Mouse (Mus musculus) cerebellum, postnatal 36 days (tissue): ENCODE measurements around the gene Fer.

Experiments used
- DNase-seq, 2 experiments: peaks; one replicate each; pipeline ENCODE4 v3.0.0; 2021 to 2022; ENCODE audit warnings: mixed read lengths in 2 of 2

Gene Fer

DNA sequence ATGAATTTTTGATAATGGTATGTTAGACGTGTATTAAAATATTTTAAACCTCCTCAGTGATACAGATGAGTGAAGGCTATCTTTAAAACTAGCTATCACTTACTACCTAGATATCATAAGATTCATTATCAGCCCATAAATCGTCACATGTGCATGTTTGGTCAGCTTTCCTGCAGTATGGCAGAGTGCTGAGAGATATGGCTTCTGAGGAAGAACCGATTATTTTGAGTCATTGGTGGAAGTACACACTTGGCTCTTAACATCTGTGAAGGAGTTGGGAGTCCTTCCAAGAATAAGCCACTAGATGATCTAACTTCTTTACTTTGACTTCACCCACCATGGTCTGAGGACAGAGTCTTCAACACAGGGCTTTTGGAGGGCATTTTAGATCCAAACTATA, 117.3 kb downstream of the Fer start:
- no peak for DNase-seq

DNA sequence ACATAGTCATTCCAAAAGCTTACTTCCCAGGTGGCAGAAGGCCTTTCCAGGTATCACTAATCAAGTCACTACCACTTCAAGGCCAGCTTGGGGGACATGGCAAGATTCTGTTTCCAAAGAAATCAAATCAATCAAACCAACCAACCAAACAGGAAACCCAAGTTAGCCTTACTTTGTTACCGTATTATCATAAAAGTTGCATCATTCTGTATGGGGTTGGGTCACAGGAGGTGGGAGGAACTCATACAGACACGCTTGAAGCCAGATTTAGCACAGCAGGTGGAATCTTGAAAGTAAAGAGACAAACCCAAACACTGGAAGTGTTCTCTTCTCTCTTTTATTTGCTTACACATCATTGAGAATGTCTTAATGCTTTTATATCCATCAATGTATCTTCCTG, 125.8 kb downstream of the Fer start:
- DNase-seq, result no peak

DNA sequence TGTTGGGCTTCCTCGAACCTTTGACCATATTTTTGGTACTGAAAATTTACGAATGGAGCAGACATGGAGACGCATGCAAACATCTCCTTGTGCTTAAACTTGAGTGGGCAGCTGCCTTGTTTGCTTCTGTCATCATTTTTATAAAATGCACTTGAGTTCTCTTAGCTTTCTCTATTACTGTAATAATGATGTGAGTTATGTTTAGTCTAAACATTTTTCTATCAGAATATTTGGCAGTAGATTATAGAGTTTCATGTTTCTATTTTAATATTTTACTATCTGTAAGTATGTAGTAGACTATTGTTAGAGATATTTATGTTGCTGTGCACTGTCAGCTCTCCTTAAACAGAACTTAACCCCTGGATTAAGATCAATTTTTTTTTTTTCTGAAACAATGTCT, 128.3 kb downstream of the Fer start:
- DNase-seq, result no peak

DNA sequence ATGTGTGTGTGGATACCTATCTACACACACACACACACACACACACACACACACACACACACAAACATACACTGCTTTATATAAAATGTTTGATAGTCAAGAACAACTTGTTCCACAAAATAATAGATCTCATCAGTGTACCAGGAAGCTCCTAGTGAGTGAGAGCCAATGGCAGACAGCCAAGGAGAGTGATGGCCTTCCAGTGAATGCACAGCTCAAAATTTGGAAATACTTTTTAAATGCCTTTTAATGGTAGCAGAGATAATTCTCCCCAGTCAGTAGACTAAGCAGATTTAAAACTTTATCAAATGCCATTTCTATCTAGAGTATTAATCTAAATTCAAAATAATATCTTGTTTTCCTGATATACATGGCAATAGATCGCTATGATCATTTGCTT, 133.1 kb downstream of the Fer start:
- peak; percentile 44 to 68 for DNase-seq

DNA sequence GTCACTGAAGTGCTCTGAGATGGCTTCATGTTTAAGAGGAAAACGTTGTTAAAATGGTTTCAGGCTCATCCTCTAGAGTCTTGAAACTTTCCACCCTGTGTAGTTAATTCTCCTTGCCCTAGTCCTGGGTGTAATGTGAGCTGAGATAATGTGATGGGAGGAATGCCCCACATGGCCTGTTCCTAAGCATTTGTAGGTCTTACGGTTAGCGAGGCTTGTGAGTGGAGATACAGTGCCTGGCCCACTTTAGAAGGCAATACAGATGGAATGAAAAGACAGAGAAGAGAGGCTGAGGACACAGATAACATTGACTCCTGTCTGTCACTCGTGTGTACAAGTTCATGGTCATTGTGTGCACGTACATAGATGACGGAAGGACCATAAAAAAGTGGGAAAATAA, 134.8 kb downstream of the Fer start:
- no peak for DNase-seq

DNA sequence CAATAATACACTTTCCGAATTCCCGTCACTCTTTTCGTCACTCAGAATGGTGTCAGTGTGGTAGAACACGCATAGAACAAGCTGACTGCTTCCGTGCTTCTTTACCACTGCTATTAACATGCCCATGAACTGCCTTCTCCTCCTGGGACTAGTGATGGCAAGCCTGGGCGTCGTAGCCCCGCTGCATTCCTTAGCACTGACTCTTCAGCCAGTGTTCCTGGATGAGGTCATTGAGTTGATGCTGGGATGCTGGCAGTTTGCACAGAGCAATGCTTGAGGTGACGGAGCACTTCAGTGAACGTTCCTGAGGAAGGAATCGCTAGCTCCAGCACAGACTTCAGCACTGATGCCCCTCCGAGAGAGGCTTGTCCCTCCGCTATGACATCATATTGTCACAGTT, 140.6 kb downstream of the Fer start:
- no peak for DNase-seq

DNA sequence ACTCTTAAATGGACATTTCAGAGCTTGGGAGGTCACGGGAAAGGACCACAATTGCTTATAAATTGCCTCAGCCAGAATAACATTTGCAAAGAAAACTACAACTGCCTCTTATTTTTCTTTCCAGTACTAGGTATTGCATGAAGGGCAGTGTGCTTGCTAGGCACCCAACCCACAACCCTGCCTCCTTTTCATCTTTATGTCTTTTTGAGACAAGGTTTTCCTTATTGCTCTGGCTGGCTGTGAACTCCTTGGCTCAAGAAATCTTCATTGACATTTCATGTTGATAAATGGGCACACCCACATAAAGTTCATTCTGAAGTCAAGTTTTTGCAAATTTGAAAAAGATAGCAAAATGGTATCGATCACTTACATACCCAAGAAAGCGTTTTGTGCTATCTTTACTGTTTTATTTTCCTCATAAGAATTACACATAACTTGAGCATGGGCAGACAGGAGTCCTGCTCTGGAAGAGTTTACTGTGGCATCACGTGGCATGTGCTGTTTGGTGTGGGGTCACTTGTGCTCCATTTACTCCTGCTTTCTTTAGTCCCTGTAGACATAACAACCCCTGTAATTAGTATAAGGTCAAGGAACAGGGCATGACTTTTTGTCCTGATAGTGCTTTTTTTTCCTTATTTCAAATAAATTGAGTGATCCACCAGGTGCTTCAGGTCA, 142.8 kb downstream of the Fer start:
- no peak for DNase-seq

DNA sequence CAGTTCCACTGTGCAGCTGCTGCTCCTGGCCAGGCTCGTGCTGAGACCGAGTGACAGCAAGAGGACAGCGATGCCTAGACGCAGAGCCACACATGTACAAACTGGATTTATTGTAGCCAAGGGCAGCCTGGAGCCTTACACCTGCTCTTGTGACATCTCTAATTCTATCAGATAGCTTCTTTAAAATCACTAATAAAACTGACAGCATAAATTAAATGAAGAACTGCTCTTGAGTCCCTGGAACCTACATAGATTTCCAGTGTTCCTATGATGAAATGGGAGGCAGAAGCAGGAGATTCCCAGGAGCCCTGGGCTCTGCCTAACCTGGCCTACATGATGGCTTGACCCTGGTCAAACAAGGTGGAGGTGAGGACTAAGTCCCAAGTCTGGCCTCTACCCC, 153.7 kb downstream of the Fer start:
- DNase-seq, result no peak

DNA sequence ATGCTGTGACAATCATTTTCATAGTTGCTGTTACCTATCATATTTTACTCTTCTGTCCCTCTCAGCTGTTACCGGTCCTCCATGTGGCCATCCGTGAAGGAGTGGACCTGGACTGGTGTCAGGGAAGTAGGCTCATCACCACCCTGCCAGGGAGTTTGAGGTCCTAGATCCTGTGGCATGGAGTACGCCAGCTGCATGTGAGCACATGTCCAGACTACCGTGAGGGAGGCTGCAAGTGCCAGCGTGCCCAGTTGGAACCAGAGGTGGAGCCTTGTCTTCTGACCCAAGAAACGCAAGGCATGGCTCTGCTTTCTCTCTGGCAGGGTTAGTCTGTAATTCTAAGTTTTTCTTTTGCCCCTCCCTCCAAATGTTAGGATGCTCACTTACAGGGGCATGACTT, 155.4 kb downstream of the Fer start:
- DNase-seq, result no peak

DNA sequence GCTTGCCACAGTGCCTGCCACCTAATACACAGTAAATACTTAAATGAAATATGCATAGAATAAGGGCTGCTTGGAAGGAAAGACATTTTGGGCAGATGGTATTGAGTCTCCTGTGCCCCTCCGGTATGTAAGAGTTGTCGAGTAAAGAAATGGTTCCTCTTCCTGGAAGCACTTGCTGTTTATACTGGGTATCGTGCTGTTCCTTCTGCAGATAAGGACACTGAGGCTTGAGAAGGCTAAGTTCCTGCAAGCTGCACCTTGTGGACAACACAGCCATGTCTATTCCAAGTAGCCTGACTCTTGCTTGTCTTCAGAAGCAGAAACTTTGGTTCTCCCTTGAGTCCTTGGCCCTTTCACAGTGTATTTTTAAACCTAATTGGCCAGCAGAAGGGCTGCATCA, 156.0 kb downstream of the Fer start:
- DNase-seq, result no peak

DNA sequence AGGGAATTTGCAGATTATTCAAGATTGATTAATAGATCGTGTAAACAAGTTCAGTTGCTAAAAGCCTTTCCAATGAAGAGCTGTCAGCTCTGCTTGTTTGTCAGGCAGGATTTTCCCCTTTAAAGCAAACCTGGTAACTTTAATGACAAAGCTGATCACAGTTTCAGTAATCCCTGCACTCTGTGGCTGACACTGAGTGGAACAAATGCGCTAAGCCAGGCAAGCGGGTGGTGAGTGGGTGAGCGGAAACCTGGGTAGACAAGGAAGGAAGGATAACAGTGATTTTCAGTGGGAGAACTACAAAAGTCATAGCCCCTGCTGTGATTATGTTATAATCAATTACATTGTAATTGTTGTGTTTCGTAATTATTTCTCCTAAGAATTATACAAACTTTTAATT, 156.8 kb downstream of the Fer start:
- DNase-seq, result no peak

DNA sequence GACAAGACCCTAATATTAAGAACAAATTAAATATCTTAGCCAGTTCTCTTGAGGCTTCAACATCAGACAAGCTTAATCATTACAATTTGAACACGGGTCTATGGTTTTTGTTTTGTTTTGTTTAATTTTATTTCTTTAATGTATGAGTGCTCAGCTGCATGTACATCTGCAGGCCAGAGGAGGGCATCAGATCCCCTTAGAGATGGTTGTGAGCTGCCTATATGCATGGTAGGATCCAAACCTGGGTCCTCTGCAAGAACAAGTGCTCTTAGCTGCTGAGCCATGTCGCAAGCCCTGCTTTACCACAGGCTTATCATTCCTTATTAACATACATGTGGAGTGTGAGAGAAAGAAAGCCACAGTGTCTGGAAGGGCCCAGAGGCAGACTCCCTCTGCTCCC, 163.6 kb downstream of the Fer start:
- DNase-seq, result no peak

DNA sequence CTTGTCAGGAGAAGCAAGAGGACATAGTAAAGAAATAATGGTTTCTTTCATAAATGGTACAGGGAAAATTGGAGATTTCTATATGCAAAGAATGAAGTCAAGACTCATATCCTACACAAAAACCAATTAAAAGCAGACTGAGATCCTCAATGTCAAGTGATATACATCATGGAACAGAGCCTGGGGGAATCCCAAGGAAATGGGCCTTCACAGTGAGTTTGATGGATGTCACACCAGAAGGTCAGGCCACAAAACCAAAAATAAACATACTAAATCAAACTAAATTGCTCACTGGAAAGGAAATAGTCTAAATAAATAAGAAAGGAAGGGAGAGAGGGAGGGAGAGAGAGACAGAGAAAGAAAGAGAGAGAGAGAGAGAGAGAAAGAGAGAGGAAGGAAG, 178.9 kb downstream of the Fer start:
- DNase-seq, result no peak

DNA sequence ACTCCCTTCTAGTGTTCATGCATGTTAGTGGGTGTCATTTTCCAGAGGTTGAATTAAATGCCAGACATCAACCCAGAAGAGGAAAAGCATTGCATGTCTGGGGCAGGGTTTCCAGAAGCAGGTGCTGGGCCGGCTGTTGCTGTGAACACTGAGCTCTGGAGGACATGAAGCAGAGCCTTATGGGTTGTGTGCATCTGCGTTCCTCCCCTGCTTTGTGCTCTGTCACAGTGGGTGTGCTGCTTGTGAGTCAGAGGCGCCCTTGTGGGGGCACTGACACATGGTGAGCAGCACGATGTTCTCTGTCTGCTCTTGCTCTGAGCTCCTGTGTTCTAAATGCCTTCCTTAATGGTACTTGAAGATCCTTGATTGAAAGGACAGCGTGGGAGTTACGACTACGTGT, 182.5 kb downstream of the Fer start:
- DNase-seq, result no peak

DNA sequence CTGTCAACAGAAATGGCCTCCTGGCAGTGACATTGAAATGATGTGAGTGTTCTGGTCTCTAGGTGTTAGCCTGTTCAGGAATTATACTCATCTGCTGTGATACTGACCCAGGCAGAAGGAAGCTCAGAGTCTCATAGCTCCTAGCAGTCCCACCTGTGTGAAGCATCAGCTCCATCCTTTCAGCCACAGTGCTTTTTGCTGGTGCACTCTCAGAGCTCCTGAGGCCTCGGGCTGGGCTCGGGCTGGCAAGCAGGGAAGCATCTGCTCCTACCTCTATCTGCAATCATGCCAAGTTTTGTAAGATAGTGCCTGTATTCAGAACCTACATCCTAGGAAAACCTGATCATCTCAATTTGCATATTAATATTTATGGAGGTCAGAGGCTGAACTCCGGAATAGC, 183.7 kb downstream of the Fer start:
- peak; percentile 23 to 25 for DNase-seq

DNA sequence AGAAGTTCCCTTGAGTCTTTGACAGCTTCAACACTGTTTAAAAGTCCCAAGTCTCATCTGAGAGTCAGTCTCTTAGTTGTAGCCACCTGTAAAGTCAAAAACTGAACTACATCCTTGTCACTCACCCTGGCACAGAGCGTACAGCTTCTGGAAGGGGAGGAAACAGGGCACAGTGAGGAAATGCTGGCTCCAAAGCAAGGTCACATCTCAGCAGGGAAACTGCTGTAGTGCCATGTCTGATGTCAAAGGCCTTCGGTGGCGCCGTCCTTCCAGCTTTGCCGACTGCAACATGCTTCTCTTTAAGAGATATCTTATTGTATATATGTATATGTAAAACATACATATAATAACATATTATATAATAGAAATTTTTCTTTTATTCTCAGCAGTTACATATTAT, 188.0 kb downstream of the Fer start:
- peak; percentile 26 to 42 for DNase-seq

DNA sequence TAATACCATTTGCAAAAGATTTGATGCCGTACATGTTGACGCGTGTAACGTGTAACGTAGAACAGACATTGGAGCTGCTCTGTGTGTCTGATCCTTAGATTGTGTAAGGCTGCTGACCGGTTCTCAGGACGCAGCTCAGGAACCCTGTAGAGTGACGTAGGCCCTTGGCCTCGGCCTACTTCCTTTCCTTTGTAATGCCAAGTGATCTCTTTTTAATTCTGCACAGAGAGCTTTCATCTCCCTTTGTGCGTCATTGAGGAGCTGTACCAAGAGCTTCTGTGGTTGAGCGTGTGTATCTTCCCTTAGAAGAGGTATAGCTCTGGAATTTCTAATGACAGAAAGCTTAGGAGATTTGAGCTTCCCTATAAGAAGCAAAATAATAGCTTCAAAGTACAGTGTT, 190.8 kb downstream of the Fer start:
- no peak for DNase-seq

DNA sequence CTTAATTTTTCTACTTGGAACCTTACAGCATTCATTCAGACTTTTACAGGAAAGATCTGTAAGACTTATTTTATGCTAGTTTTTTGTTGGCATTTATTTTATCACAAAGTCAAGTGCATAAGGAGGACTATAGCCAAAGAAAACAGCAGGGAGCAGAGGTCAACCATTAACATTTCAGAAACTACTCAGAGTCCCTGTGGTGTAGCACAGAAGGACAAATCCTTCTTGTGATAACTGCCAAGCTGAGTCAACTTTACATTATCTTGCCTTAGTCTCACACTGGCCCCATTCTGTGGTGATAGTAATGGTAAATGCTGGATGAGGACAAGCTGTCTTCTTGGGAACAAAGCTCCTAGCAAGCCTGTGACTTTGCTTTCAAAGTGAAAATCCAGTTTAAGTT, 197.7 kb downstream of the Fer start:
- DNase-seq, result no peak

DNA sequence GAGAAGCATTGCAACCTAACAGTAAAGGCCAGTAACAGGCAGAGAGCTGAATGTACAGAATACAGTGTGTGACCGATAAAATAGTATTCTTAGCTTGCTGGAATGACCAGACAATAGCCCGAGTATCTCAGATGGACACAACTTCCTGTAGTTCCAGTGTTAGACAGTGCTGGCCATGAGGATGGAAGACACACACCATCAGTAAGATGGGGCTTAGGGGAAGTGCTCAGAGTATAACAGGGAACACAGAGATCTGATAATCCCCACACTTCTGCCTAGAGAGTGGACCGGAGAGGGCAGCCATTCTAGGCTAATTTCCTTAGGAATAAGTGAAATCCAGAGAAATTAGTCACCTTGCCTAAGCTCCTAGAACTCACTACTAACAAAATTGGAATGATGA, 202.4 kb downstream of the Fer start:
- no peak for DNase-seq

DNA sequence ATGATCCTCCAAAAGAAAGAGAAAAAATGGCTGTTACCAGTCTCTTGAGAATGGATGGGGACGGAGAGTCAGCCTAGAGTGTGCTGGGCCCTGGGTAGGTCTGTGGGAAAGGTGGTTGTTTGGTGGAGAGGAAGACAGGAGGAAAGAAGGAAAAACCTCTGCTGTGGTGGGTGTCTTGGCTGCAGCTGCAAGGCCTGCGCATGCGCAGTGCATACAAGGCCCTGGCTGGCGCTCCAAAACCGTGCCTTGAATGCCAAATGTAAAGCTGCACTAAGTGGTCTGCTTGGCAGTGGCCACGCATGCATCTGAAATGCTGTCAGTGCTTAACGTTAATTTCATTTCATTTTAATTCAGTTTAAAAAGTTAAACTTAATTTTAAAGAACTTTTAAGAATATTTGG, 214.5 kb downstream of the Fer start:
- DNase-seq, result no peak

DNA sequence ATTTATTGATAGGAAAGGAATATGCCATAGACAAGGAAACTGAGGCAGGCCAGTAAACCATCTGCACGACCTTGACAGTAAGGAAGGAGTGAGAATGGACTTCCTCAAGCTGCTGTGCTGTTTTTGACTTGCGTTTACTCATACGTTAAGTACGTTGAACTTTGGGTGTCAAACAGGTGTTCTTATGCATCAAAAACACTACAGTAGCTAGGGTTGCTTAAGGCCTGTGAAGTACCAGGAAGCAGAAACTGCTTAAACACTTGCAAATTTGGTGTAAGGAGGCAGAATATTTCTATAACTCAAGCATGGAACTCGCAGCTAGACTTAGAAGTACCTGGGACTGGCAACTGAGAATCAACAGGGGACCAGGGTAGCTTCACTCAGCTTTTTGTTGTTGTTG, 221.9 kb downstream of the Fer start:
- no peak for DNase-seq

DNA sequence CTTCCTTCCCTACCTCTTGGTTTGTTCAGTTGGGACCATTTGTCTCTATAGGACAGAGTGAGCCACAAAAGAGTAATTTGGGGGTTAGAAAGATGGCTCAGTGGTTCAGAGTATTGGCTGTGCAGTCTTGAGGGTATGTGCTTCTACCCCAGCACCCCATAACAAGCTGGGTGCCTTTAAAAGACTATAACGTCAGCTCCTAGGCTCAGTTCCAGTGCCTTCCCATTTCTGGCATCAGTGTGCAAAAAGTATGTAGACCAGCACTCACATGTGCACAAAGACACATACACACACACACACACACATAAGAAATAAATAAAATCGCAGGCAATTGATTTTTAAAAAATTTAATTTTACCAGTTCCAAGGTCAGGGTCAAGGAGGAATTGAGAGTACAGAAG, 222.6 kb downstream of the Fer start:
- DNase-seq, result no peak

DNA sequence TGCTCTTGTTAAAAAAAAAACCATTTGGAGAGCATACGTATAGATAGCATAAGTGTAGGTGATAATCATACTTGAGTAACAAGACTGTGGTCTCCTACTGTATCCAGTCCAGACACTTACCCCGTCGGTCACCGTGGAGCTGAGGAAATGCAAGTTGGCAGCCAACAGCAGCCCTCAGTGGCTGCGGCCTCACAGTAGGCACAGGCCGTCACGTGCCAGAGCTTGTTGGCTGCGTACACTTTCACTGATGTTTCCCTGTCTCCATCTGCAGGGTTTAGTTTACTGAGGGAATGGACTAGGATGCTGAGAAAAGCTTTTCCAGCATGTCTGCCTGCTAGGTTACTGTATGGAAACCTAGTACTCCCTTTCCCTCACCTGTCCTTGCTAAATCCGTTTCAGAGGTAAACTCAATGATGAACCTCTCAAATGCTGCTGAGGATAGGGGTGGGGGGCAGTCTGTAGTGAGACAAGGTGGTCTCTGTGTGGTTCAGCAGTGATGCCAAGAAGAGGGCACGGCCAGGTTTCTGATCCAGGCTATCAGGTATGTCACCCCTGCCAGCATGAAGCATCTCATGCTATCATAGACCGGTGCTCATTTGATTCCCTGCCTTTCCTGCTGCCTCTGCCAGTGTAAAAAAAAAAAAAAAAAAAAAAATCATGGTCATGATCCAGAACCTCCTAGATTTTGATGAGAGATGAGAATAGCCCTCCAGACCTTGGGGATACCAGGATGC, 224.2 kb downstream of the Fer start:
- peak; percentile 26 to 28 for DNase-seq

DNA sequence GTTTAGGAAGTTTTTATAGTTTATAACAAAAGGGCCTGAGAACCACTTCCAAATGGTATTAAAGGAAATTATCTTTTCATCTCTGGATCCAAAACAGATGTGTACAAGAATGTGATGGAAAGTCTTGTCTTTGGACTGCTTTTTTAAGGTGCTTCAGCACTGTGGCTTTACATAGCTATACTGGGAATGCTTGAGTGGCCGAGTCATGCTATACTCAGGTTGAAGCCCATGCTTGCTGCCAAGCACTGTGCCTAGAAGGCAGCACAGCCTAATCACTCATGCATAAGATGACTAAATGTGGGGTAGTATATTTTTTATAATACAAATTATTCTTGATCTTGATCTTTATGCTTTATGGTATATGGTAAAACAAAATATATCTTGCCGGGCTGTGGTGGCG, 225.0 kb downstream of the Fer start:
- no peak for DNase-seq

DNA sequence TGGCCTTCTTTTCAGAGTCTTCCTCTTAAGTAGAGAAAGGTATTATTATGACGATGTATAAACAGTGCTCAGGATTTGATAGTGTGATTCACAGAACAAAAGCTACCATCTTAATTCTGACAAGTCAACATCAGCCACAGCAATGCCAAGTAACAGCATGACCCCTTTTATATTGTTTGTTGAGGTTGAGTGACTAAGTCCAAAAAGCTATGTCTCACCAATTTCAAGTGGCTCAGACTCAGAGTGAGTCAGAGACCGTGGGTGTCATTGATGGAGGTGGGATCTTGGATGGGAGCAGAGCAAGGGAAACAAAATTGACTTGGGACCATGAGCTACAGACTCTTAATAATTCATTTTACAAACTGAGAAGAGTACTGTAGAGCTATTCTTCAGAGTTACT, 230.9 kb downstream of the Fer start:
- DNase-seq, result no peak
